Mouse (Mus musculus) neural tube, embryonic 11.5 days (tissue): ENCODE results near the gene Flnc. TPM values are rescaled to one million over a fixed set of nuclear protein-coding genes. Genes with fewer than 3 reads are reported as not detected.
A peak's percentile ranks its signal among the peaks of the same experiment; 100 is the strongest.

Source experiments
- ATAC-seq: fragments of 200-750 bp; cut with Nextera tagmentation; 2 replicates; pipeline ENCODE4 v1.8.0; 2017; ENCODE audit warnings: moderate number of reproducible peaks, mild to moderate bottlenecking, moderate TSS enrichment, moderate library complexity; ENCODE audit not compliant: insufficient read depth, low FRiP score, low TSS enrichment
- DNase-seq: peaks from one replicate; pipeline ENCODE4 v3.0.0-alpha.2; 2015; ENCODE audit warnings: low spot score
- H3K27ac ChIP-seq: fragments of 300-500 bp; sonication (generic); 2 replicates; pipeline ENCODE4 v1.5.1; 2014; ENCODE audit warnings: low read depth, mild to moderate bottlenecking, low read length
- H3K27me3 ChIP-seq: fragments of 300-500 bp; sonication (generic); 2 replicates; pipeline ENCODE4 v1.6.1; 2014; ENCODE audit warnings: mild to moderate bottlenecking, low read length, mixed read lengths; ENCODE audit not compliant: control insufficient read depth, insufficient read depth
- H3K36me3 ChIP-seq: fragments of 300-500 bp; sonication (generic); 2 replicates; pipeline ENCODE4 v1.6.1; 2014; ENCODE audit warnings: mild to moderate bottlenecking, low read length, moderate library complexity, mixed read lengths; ENCODE audit not compliant: control insufficient read depth, insufficient read depth
- H3K4me1 ChIP-seq: fragments of 300-500 bp; sonication (generic); 2 replicates; pipeline ENCODE4 v1.6.1; 2014; ENCODE audit warnings: low read length, mixed read lengths; ENCODE audit not compliant: control insufficient read depth, insufficient read depth
- H3K4me2 ChIP-seq: fragments of 300-500 bp; sonication (generic); 2 replicates; pipeline ENCODE4 v1.6.1; 2014; ENCODE audit warnings: low read depth, mild to moderate bottlenecking, moderate library complexity
- H3K4me3 ChIP-seq: fragments of 300-500 bp; sonication (generic); 2 replicates; pipeline ENCODE4 v1.5.1; 2014; ENCODE audit warnings: low read depth, low read length
- H3K9ac ChIP-seq: fragments of 300-500 bp; sonication (generic); 2 replicates; pipeline ENCODE4 v1.6.1; 2014; ENCODE audit warnings: mild to moderate bottlenecking, low read length
- H3K9me3 ChIP-seq: fragments of 300-500 bp; sonication (generic); 2 replicates; pipeline ENCODE4 v1.6.1; 2016; ENCODE audit warnings: low read length; ENCODE audit not compliant: control insufficient read depth
- WGBS: fragments of 180-500 bp; shearing (Covaris S2); extraction: QIAGEN DNeasy Blood & Tissue Kit; methylation state at CpG from one replicate; pipeline ENCODE4 v1.1.7; 2014; 5-methylcytosine and 5-hydroxymethylcytosine counted together
- polyA plus RNA-seq: library from polyadenylated mRNA; unstranded; fragments of >200 nt; fragmentation: Nextera tagmentation; extraction: Ambion mirVana; gene quantifications from 2 replicates; pipeline ENCODE4 v1.2.1, GENCODE M21; 2014

The Flnc gene
- polyA plus RNA-seq, 1 experiment from 2014 or later, result 4.6 TPM

DNA sequence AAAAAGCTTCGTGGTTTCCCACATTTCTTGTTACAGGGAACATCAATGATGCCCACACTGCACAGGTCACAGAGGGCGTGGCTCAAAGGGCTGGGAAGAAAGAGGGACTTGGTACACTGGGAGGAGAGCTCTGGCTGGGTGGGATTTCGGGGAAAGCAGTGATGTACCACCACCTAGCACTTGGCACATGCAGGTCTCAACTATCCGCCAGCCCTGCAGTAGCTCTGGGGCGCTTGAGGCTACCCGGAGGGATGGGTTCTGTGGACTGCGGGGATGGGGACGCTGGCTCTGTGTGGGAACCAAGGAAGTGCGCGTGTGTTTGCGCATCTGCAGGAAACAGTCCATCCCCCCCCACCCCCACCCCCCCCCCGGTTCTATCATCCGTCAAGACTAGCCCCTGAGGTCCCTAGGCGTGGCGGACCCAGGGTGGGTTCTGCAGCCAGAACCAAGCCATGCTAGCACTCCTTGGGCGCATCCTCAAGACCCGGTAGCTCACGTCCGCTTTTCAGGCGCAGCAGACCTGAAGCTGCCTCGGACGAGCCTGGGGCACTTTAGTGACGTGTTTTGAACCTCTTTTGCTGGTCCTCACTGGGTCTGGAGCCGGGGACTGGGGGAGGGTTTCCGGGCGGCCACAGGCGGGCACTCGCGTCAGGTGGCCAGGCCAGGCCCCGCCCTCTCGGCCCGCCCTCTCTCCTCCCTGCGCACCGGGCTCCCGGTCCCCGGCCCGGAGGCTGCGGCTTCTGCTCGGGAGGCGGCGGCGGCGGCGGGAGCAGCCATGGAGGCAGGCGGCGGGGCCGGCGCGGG is 36.9 kb upstream of the Flnc start, which contains the start of gene Ccdc136:
Ccdc136 (plus strand) TSS at position 400 of the 804 bp plus-strand sequence.
- peaks cover 4% of the 10 kb centered on the region; the same call in 1 of the 2 replicates for H3K4me1 ChIP-seq
- peaks cover 6% of the 10 kb centered on the region; the same call in 1 of the 2 replicates for H3K27me3 ChIP-seq
- peak; percentile 90 for ATAC-seq
- peak; percentile 79 for DNase-seq
- peak within 1 kb of the TSS; percentile 87 for H3K4me2 ChIP-seq
- H3K9ac ChIP-seq, result peak within 1 kb of the TSS; percentile 77
- H3K4me3 ChIP-seq, result peak within 1 kb of the TSS; percentile 69
- peak within 1 kb of the TSS; percentile 60; the same call in 1 of the 2 replicates for H3K27ac ChIP-seq
- H3K36me3 ChIP-seq, result no peaks in the 10 kb centered on the region
- WGBS, result under 1% methylated on average over 30 of the region's 49 CpGs
- no peaks in the 10 kb centered on the region for H3K9me3 ChIP-seq

DNA sequence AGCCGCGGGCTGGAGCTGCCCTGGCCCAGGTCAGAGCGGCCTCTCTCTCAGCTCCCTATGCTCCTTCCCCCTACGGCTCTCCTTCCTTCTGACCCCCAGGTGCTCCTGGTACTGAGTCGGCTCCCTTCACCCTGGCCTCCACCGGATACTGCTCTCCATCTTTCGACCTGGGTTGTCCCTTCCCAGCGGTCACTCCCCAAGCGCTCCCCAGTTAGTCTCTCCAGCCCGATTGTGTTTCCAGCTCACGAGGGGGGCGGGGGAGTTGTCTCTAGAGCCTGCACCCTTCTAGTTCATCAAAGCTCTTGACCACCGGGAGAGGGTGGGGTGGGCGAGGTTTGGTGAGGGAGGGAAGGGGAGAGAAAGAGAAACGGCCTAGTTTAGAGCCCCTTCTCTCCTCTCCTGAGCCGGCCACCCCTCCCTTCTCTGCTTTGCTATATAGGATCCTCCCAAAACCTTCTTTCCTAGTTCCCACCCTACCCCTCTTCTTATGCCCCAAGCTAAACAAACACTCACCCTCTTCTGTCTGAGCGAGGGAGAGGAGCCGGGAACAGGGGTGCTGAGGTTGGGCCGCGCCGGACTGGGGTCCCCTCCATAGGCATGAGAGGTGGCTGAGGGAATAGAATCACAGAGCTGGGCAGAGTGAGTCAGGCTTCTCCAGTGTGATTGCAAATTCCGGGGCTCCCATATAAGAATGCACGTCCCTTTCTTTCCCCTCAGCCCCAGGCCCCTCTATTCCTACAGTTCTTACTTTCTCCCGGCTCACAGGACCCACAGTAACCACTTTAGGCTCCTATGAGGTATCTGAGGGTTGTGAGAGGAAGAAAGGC is 36.1 kb upstream of the Flnc start:
- Histone ChIP-seq H3K4me2 (peak overlapping the region; percentile 87), H3K27ac (peak overlapping the region; percentile 60; the same call in 1 of the 2 replicates), H3K27me3 (peaks cover 6% of the 10 kb centered on the region; the same call in 1 of the 2 replicates), H3K4me3 (peak overlapping the region; percentile 69), H3K36me3 (no peaks in the 10 kb centered on the region), H3K9ac (peak overlapping the region; percentile 77), H3K9me3 (no peaks in the 10 kb centered on the region), H3K4me1 (peaks cover 4% of the 10 kb centered on the region; the same call in 1 of the 2 replicates)
- peak; percentile 53 for DNase-seq
- 1% methylated on average over 24 of the region's 24 CpGs for WGBS
- ATAC-seq, result peak; percentile 81

DNA sequence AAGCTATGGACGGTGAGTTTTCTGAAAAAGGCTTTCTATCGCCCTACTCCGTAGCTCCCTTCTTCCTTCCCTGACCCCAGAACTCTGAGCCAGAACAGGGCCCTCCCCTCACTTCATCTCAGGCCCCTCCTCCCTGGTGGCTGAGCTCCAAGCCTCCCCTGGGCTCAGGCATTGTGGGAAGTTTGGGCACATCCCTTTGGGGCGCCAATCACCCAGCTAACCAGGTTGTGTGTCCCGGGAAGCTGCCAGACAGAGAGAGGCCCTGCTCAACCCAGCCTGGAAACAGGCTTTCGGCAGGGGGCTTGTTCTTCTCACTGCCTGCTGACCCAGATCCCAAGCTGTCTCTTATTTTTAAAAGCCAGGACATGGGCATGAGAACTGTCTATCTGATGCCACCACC is 35.5 kb upstream of the Flnc start:
- no peak for ATAC-seq
- no peaks in the 10 kb centered on the region for H3K9me3 ChIP-seq
- H3K27ac ChIP-seq, result no peak overlapping the region

DNA sequence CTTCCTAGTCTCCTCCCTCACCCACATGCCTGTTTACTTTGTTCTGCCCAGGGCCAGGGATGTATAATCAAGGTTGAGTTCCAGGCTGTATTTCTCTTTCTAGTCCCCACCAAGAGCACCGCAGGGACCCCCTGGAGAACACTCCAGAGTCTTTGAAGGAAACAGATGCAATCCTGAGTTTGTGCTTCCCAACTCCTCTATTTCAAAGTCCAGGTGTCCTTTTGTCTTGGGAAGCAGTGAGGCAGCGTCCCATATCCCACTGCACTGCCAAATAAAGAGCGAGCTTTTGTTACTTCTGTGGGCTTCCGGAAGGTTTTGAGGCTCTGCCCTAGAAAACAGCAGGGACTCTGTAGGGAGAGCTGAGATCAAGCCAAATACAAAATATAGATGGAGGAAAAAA is 33.2 kb upstream of the Flnc start:
- 85% methylated on average over 4 of the region's 4 CpGs for WGBS
- Histone ChIP-seq H3K4me3 (no peak overlapping the region), H3K9me3 (no peaks in the 10 kb centered on the region), H3K4me2 (no peak overlapping the region), H3K36me3 (no peaks in the 10 kb centered on the region), H3K9ac (no peak overlapping the region), H3K4me1 (peaks cover 4% of the 10 kb centered on the region; the same call in 1 of the 2 replicates), H3K27ac (no peak overlapping the region), H3K27me3 (no peaks in the 10 kb centered on the region)
- ATAC-seq (no peak), DNase-seq (no peak)

More for the DNA sequence above, 35.5 kb upstream of the Flnc start:
- 8% methylated on average over 6 of the region's 6 CpGs for WGBS
- Histone ChIP-seq H3K9ac (peak overlapping the region; percentile 77), H3K4me3 (peak overlapping the region; percentile 69), H3K4me2 (peak overlapping the region; percentile 87), H3K27me3 (peaks cover 6% of the 10 kb centered on the region; the same call in 1 of the 2 replicates), H3K4me1 (peaks cover 4% of the 10 kb centered on the region; the same call in 1 of the 2 replicates), H3K36me3 (no peaks in the 10 kb centered on the region)
- DNase-seq, result no peak

DNA sequence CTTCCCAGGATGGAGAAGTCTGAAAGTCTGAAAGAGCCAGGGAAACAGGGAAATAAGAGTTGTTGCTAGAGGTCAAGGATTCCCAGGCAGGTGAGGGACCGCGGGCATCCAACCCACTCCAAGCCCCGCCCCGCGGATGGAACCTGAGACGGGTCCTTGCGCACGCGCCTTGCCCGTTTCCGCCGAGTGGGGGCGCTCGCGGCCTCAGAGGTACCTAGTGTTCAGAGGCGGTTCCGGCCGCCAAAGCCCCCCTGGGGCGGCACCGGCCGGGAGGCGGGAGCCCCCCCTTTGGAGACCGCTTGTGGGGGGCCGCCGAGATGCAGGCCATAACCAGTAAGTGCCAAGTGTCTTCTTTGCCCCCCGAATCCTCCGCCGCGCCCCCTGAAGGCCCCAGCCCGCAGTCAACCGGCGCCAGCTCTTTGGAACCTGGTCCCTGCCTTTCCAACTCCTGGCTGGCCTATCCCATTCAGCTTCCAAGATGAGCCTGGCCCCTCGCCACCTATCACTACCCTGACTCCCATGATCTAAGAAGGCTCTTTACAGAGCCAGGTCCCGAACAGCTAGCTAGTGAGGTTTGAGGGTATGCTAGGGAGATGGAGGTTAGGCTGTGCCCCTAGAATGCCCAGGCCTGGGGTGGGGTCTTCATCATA is 30.2 kb upstream of the Flnc start:
- Histone ChIP-seq H3K36me3 (no peaks in the 10 kb centered on the region), H3K9me3 (no peaks in the 10 kb centered on the region), H3K27ac (no peak overlapping the region), H3K4me3 (no peak overlapping the region), H3K27me3 (no peaks in the 10 kb centered on the region), H3K9ac (no peak overlapping the region), H3K4me1 (peaks cover 8% of the 10 kb centered on the region; the same call in 1 of the 2 replicates), H3K4me2 (no peak overlapping the region)
- WGBS, result 7% methylated on average over 34 of the region's 34 CpGs
- ATAC-seq (no peak), DNase-seq (peak; percentile 45)

DNA sequence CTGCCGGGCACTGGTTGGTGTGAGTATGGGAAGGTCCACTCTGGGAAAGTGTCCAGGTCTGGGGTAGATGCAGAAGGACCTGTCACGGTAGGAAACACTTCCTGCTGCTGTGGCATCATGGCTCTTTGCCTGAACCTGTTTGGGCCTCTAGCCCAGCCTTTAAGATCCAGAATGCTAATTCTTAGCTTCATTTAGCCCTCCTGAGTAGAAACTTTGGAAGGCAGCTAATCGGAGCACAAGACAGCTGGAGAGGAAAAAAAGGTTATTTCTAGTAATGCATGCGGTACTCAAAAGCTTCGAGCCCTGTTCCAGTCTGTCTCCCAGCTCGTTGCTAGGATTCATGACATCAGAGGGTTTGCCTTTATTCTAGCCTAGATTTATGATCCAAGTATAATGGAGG is 26.6 kb upstream of the Flnc start:
- no peaks in the 10 kb centered on the region for H3K27me3 ChIP-seq
- 49% methylated on average over 6 of the region's 6 CpGs for WGBS
- ATAC-seq, result peak; percentile 63; the same call in 1 of the 2 replicates

DNA sequence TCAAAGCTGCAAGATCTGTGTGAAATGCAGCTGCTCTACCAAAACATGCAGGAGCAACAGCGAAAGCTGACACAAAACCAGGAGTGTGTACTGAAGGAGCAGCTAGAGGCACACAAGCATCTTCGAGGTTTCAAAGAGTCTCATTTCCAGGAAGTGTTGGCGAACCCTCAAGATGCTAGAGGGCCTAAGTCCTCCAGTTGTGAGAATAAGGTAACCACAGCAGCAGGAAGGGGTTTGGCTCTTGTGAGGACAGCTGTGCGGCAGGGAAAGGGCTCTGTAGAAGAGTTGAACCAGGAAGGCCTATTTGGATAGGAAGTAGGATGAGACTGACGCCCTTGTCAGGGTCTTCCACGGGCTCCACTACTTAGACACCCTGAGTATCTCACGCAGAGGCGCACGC is 17.6 kb upstream of the Flnc start:
- no peak overlapping the region for H3K4me3 ChIP-seq
- H3K4me1 ChIP-seq, result no peaks in the 10 kb centered on the region
- H3K27ac ChIP-seq, result no peak overlapping the region
- H3K4me2 ChIP-seq, result no peak overlapping the region
- no peak overlapping the region for H3K9ac ChIP-seq
- H3K27me3 ChIP-seq, result no peaks in the 10 kb centered on the region
- no peak for DNase-seq
- WGBS, result 88% methylated on average over 9 of the region's 9 CpGs
- no peak for ATAC-seq
- peaks cover 8% of the 10 kb centered on the region for H3K36me3 ChIP-seq
- H3K9me3 ChIP-seq, result no peaks in the 10 kb centered on the region

More for the DNA sequence above, 26.6 kb upstream of the Flnc start:
- Histone ChIP-seq H3K4me1 (peaks cover 8% of the 10 kb centered on the region; the same call in 1 of the 2 replicates), H3K27ac (peak overlapping the region; percentile 56), H3K4me3 (no peak overlapping the region), H3K9ac (no peak overlapping the region), H3K36me3 (0 out of 2 replicates have a peak, but pooled peaks cover under 1% of the 10 kb centered on the region), H3K4me2 (no peak overlapping the region), H3K9me3 (no peaks in the 10 kb centered on the region)
- DNase-seq, result peak; percentile 31

DNA sequence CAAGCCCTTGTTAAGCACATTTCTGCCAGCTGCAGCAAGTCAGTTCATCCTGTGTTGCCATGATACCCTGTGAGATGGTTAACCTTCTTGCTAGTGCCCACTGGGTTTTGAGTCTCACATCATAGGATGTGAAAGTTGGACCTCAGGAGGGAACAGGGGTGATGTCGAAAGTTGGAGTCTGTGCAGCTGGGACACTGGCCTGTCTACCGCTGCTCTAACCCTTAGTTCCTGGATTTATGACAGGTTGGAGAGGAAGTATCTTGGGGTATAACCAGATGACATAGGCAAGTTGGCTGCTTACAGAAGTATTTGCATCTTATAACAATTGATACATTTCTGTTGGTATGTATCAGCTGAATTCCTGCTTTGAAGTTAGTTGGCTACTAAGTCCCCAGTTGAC is 12.5 kb upstream of the Flnc start:
- no peak for ATAC-seq
- Histone ChIP-seq H3K27me3 (no peaks in the 10 kb centered on the region), H3K4me2 (no peak overlapping the region), H3K36me3 (no peaks in the 10 kb centered on the region), H3K27ac (no peak overlapping the region), H3K4me1 (no peaks in the 10 kb centered on the region), H3K9me3 (no peaks in the 10 kb centered on the region), H3K4me3 (no peak overlapping the region), H3K9ac (no peak overlapping the region; the same call in 1 of the 2 replicates)
- WGBS, result 87% methylated on average over 2 of the region's 2 CpGs
- no peak for DNase-seq
